In the genomic region with DNA sequence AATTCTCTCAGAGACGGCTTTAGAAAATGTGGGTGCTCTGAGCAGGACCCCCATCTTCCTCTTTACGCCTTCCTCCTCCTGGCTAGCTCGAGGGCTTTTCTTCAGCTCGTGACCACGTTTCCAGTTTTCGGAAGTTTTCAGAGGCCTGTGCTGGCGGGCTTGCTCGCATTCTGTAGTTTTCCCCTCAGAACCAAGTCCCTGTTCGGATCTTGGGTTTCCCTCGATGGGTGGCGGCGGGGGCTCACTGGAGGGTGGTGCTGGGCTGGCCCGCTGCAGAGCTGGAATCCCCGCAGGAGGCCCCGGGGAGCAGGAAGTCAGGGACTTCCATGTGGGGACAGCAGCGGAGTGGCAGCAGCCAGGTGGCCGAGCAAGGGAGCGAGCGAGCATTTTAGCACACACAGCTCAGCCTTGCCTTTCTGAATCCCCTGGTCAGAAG, we compare ENCODE assay signal across 8 mouse cellular contexts.
DNase-seq lines count a peak whose midpoint lies in the region; ATAC-seq and TF ChIP-seq lines count a peak whose summit lies in the region.

No protein-coding gene starts in this region.

- ATAC-seq in granulocyte monocyte progenitor cell, adult 5-6 weeks (replicated peaks; ENCODE audit: poor library complexity, severe bottlenecking): peak; percentile 6
- ATAC-seq in limb, embryonic 13.5 days (ENCODE audit: low FRiP score, low read depth): peak; percentile 21
- peak; percentile 32; the same call in 1 of the 2 replicates for ATAC-seq in midbrain, postnatal 0 days (ENCODE audit: low FRiP score)

- peak overlapping the region; percentile 77 for H3K9ac ChIP-seq in limb, embryonic 13.5 days
- peak overlapping the region; percentile 64 for H3K9ac ChIP-seq in midbrain, postnatal 0 days (replicated peaks; ENCODE audit: low read length, poor library complexity, severe bottlenecking)

- no peak for TF ChIP-seq POLR2A in kidney, adult 2 months (IDR thresholded peaks at IDR 0.05; ENCODE audit: low read depth, low read length)

- no peaks in the 10 kb centered on the region for H3K27me3 ChIP-seq in kidney, adult 2 months (replicated peaks; ENCODE audit: control insufficient read depth, insufficient read depth, low read length)
- H3K27me3 ChIP-seq in limb, embryonic 13.5 days: no peaks in the 10 kb centered on the region
- peaks cover 7% of the 10 kb centered on the region; the same call in 1 of the 2 replicates for H3K27me3 ChIP-seq in midbrain, postnatal 0 days (ENCODE audit: insufficient read depth, low read length)

- no peaks in the 10 kb centered on the region for H3K36me3 ChIP-seq in kidney, adult 2 months (ENCODE audit: control insufficient read depth, insufficient read depth, low read length)
- no peaks in the 10 kb centered on the region for H3K36me3 ChIP-seq in limb, embryonic 13.5 days
- H3K36me3 ChIP-seq in midbrain, postnatal 0 days (ENCODE audit: insufficient read depth, low read length): no peaks in the 10 kb centered on the region

- WGBS in kidney, adult 2 months: 1% methylated on average over 19 of the region's 19 CpGs
- WGBS in limb, embryonic 13.5 days: 6% methylated on average over 19 of the region's 19 CpGs
- 6% methylated on average over 19 of the region's 19 CpGs for WGBS in midbrain, postnatal 0 days

- peak overlapping the region; percentile 93 for H3K4me2 ChIP-seq in limb, embryonic 13.5 days (replicated peaks)
- peak overlapping the region; percentile 79 for H3K4me2 ChIP-seq in midbrain, postnatal 0 days (ENCODE audit: low read depth, low read length, poor library complexity, severe bottlenecking)

- peaks cover 38% of the 10 kb centered on the region for H3K4me1 ChIP-seq in kidney, adult 2 months (ENCODE audit: control insufficient read depth, insufficient read depth, low read length)
- H3K4me1 ChIP-seq in limb, embryonic 13.5 days: peaks cover 68% of the 10 kb centered on the region
- peaks cover 7% of the 10 kb centered on the region; the same call in 1 of the 2 replicates for H3K4me1 ChIP-seq in midbrain, postnatal 0 days (ENCODE audit: insufficient read depth, low read length)

- TF ChIP-seq CTCF in kidney, adult 2 months (conservative IDR thresholded peaks at IDR 0.05; ENCODE audit: insufficient read depth, insufficient read length, low read depth, low read length): no peak
- TF ChIP-seq CTCF in midbrain, postnatal 0 days (IDR thresholded peaks at IDR 0.05): no peak

- H3K27ac ChIP-seq in kidney, adult 2 months (ENCODE audit: insufficient read depth, low read depth, low read length): peak overlapping the region; percentile 92
- peak overlapping the region; percentile 80 for H3K27ac ChIP-seq in limb, embryonic 13.5 days
- no peak overlapping the region for H3K27ac ChIP-seq in midbrain, postnatal 0 days (ENCODE audit: low read depth, low read length)

- no peak for DNase-seq in kidney, adult 2 months
- no peak for DNase-seq in kidney, adult 8-10 months
- DNase-seq in adrenal gland, postnatal 36 days: peak; percentile 46 to 66
- no peak for DNase-seq in midbrain, postnatal 0 days (ENCODE audit: low spot score)
- no peak for DNase-seq in frontal cortex, adult 2 months (ENCODE audit: extremely low spot score in 1 of 2, low spot score in 1 of 2)
- no peak for DNase-seq in retina, embryonic 14.5 days (ENCODE audit: low spot score)

- no peaks in the 10 kb centered on the region for H3K9me3 ChIP-seq in limb, embryonic 13.5 days
- H3K9me3 ChIP-seq in midbrain, postnatal 0 days (ENCODE audit: low read length): no peaks in the 10 kb centered on the region

- H3K4me3 ChIP-seq in kidney, adult 2 months (ENCODE audit: insufficient read depth, low read depth, low read length): peak overlapping the region; percentile 38
- peak overlapping the region; percentile 57 for H3K4me3 ChIP-seq in limb, embryonic 13.5 days
- peak overlapping the region; percentile 47 for H3K4me3 ChIP-seq in midbrain, postnatal 0 days (ENCODE audit: low read depth, low read length)

Comparison
In these comparisons a context has a peak if more than half of its experiments do, and no peak if none do; other contexts are left out.
1. DNase-seq: peak in adrenal gland, postnatal 36 days (2 of 2); none in kidney, adult 2 months (single experiment), kidney, adult 8-10 months (0 of 2), midbrain, postnatal 0 days (single experiment), frontal cortex, adult 2 months (0 of 2) and retina, embryonic 14.5 days (single experiment).
2. Peak in every context shown above with its lines, with median percentiles within 50 percentile points of each other: H3K4me3 ChIP-seq and ATAC-seq.